Mouse (Mus musculus) T-cell, adult 2 months (primary cell): Measurements from ENCODE around the gene Comp.

Experiments
- DNase-seq: peaks from one replicate; pipeline ENCODE4 v3.0.0; 2022; ENCODE audit warnings: low spot score

Comp gene

DNA sequence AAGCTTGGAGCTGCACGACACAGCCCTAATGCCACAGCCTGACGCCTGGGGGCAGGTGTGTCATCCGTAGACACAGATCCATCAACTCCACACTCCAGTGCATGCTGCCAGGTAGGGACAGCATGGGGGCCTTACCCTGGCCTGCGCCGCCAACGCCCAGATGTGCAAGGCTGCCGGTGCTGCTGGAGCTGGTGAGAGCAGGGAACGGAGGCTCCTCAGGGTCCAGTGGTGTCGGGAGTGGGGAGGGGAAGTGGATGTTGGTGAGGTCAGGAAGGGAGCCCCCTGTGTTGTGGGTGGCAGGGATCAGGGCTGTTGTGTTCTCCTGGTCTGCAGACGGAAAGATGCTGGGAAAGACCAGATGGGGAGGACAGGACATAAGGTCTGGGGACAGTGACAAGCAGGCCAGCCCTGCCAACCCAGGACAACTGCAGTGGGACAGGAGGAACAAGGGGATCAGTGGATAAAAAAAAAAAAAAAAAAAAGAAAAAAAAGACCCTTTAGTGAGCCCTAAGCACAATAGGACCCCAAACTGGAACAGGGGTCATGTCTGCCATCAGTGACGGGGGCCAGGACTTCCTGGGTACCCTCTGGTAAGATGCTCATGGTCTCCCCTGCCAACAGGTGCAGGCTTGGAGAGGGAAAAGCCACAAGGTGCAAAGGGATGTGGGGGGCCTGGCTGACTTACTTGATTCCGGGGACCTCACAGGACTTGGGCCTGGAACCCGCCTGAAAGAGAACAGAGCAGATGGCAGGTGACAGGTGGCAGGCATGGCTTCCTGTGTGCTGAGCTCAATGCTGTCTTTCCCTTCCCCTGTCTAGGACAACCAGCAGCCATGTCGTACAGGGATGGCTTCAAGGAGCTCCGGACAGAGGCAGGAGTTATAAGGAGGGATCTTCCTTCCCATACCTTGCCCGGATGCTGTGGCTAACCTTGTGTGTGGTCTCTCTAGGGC lies 24.5 kb downstream of the Comp start:
- no peak for DNase-seq

DNA sequence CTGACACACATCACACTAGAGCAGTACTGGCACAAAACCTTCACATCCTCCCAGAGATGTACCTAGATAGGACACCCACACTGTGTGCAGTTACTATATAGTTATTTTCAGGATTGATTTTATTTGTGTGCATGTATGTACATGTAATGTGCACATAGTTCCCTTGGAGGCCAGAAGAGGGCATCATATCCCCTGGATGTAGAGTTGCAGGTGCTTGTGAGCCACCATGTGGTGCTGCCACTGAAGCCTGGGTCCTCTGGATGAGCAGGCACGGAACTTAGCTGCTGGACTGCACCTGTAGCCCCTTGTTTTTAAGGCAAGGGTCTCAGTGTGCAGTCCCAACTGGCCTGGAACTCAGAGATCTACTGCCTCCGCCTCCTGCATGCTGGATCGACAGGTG lies 30.9 kb downstream of the Comp start:
- DNase-seq = no peak

DNA sequence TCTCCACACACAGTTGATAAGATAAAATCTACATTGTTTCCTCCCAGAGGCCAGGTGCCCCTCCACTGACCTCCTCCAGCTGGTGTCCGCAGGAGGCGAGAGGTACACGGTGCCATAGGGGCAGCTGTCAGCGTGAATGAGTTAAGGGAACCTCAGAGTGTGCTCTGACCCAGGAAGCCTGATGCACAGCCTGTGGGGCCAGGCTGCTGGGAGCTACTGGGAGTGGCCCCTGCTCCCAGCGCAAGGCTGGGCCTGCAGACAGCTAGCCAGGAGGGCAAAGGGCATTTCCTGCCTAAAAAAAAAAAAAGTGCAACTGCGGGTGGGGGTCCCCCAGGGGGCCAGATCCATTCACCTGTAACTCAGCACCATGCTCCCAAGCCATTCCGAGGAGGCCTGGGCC lies 31.8 kb downstream of the Comp start:
- DNase-seq = no peak

DNA sequence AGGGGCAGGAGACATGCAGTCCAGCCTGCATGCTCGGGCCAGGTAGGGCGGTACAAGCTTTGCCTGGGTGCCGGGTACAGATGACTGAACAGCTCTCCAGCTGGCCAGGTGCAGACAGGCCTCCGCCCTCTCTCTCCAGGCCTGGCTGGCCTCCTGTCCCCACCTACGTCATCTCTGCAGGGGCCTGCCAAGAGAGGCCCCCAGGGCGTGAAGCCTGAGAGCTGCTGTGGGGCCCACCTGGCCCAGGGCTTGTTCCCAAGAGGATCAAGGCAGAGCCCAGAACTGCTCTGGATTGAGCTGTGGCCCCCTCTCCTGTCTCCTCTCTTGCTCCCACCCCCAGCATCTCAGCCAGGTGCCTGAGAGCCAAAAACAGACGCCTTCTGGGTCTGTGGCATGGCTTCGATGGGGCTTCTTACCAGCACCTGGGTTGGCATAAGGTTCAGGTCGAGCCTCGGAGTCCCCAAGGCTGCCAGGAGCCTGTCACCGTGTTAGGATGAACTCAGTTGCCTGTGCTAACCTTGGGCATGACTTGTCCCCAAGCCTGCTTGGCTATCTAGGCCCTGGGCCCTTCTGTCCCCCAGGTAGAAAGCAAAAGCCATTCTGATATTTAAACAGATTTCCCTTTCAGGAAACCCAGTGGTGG lies 33.2 kb downstream of the Comp start:
- no peak for DNase-seq

DNA sequence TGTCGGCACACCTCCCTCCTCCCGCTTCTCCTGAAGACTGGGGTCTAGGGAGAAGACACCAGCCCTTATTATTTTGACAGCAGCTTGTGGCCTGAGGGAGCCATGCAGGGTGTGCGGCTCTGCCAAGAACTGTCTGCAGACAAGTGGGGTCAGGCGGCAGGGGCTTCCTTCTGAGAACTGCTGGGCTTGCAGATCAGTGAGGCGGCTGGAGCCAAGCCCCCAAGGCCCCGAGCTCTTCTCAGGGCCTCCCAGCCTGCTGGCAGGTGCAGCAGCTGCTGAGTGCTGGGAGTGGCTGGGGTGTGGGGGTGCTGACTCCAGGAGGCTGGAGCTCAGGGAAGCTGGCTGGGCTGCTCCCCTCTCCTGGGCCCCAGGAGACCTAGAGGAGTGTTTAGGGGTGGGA lies 34.9 kb downstream of the Comp start:
- DNase-seq = no peak

DNA sequence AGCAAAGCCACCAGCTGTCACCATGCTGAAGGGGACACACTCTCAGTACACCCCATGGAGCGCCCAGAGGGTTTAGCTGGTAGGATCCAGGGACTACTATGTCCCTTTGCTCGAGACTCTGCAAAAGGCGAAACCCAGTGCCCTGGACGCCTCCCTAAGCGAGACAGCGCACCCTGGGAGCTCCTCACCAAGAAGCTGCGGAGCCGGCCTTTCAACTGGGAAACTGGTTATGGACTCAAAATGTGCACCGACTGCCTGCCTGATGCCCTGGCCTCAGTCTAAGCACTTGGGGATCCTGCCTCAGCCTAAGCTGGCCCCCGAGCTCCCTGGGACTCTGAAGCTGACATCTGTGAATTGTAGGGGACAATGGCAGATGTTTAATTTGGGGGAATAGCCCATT lies 35.7 kb downstream of the Comp start:
- DNase-seq = no peak

DNA sequence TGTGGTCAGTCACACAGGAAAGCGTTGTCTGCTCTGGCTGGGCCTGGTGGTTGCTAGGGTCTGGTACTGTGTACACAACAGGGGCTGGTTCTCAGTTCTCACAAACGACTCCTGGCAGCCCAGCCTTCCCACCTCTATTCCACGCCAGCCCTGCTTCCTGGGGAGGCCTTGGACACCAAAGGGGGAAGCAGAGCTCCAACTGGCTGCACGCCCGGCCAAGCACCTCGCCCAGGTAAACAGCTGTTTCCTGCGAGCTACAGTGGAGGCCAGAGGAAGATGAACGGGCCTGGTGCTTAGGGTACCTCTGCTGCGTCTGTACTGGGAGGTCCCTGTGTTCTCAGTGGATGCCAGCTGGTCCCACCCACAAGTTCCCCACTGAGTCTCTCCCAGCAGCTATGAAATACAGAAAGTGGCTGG lies 36.1 kb downstream of the Comp start:
- no peak for DNase-seq

DNA sequence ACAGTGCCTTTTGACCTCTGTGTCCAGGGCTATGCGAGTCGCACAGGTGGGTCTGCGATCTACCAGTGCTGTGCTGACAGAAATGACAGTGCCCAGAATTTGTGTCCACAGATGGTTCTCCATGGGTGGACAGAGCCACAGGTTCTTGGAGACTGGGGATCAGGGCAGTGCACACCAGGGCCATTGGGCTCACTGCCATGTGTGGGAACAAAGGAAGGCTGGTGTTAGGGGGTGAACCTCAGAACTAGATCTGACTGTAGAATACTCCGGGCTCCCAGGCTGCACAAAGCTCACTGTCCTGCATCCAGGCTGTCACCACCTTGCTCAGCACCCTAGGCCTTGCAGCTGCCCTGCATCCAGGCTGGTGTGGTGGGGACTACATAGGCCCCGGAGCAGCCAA lies 36.9 kb downstream of the Comp start:
- no peak for DNase-seq

DNA sequence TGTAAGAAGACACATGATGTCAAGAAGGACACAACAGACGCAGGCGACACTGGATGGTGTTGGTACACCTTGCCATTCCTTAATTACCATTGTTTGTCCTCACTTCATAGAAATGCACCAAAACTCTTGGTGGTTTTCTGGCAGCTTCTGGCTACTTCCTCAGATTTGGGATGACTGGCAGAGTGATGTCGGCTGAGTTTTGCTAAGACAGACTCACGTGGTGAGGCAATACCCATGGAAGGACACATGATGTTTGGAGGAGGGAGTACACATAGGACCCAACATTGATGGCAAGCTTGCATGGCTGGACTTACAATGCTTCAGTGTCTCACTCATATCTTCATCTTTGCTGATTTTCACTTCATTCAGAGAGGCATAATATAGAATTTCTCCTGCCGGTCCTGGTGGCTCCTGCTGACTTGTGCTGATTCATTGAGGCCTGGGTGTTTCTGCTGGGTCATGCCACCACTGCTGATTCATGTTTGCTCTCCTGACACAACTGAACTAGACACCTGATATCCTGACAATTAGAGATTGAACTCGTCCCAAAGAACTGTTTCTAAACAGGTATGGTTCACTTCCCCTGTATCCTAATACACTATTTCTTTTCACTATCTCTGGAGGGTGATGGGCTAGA lies 41.1 kb downstream of the Comp start:
- no peak for DNase-seq

DNA sequence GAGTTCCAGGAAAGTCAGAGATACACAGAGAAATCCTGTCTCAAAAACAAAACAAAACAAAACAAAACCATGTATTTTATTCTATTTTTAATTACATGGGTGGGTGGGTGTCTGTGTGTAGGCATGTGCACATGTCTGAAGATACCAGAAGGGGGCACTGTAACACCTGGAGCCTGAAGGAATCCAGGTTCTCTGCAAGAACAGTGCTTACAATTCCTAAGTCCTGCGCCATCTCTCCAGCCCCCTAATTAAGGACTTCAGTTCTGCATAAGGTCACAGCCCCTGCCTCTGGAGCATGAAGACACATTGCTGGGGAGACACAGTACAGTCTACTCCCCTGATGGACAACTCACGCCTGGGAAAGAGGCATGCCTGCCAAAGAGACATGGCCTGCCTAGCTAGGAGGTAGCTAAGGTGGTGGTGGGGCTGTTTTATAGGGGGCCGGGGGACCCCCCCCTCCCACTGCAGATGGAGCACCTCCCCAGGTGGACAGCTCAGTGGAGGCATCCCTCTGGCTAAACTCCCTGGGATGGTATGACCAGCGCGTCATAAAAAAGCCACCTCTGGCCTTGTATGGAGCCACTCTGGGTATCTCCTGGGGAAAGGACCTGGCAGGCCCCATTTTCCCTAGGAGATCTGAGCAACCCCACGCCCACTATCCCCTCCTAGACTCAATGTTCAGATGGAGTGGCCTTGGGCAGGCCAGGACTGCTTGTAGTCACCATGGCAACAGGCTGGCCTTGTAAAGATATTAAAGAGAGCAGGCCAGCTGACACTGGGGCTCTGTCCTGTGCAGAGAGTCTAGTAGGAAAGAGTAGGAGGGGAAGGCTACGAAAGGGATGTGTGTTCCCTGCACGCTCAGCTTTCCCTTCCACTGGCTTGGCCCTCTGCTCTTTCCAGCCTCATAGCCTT lies 42.4 kb downstream of the Comp start:
- peak; percentile 14 for DNase-seq

DNA sequence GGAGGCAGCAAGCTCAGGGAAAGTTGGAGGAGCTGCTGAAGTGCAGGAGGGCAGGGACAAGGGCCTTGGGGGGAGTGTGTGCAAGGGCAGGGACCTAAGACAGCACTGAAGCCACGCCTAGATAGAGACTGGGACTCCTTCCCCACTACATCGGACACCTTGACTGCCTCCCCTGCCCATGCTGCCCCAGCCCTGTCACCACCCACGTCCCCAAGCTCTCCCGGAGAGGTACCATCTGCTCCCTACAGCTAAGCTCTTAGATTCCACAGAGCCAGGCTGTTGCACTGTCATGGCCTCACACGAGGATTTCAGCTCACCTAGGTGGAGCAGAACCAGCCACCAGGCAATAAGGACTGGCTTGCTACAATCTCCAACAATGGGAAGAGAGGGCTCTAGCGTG lies 43.6 kb downstream of the Comp start:
- no peak for DNase-seq

DNA sequence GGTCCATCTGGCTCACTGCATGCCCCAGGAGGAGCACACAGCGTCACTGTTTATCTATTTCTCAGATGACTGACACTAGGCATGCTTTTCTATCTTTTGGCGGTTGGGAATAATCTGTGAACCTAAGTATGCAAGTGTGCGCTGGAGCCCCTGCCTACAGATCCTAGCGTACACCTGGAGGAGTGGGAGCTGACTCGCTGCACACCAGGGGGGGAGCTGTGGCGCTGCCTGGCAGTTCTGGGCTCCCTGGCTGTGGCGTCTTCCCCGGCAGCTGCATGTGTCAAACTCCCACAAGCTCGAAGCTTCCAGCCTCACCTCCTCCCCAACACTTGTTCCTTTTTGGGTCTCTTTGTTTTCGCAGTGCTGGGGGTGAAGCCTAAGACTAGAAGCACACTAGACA lies 44.6 kb downstream of the Comp start:
- DNase-seq = no peak

DNA sequence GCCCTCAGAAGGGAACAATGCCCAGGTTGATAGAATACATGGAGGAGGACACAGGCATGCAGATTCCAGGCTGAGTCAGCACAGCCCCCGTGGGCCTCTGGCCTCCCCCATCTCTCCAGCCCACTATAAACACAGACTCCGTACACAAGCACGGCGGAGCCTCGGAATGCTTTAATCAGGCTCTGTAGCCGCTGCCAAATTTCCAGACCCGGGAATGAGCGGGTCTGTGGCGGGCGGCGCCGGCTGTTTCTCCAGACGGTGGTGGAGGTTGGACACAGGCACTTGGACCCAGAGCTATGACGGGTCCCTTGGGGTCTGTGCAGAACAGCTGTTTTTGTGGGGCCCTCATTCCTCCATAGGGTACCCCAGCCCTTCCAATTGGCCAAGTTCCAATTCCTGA lies 45.6 kb downstream of the Comp start:
- no peak for DNase-seq

DNA sequence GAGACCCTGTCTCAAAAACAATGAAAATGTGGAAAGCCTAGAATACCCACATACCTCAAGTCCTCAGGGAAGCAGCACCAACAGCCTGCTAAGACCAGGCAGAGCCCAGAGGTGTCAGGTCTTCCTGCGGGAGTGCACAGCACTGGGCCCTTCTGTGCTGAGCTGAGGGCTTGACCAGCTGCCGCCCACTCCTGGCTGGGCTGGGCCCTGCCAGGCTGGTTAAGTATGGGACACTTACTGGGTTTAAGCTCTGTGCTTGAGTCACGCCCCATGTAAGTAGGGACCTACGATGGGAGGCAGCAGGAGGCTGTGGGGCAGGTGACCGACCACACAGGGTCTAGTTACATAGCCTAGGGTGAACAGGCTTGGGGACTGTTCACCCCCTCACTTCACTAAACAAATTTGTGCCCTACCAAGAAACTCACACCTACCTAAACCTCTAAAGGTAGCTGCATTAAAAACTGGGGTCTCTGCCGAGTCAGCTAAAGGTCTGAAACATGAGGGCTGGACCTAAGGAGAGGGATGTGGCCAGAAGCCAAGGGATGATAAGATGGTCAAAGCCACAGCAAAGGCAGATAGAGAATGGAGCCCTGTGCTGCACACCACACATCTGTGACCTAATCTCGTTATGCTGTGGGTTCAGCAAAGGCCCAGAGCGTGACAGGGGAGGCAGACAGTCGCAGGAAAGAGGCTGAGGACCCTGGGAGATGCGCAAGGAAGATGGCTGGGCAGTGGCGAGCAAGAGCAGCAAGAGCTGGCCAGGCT lies 46.7 kb downstream of the Comp start:
- DNase-seq = no peak

DNA sequence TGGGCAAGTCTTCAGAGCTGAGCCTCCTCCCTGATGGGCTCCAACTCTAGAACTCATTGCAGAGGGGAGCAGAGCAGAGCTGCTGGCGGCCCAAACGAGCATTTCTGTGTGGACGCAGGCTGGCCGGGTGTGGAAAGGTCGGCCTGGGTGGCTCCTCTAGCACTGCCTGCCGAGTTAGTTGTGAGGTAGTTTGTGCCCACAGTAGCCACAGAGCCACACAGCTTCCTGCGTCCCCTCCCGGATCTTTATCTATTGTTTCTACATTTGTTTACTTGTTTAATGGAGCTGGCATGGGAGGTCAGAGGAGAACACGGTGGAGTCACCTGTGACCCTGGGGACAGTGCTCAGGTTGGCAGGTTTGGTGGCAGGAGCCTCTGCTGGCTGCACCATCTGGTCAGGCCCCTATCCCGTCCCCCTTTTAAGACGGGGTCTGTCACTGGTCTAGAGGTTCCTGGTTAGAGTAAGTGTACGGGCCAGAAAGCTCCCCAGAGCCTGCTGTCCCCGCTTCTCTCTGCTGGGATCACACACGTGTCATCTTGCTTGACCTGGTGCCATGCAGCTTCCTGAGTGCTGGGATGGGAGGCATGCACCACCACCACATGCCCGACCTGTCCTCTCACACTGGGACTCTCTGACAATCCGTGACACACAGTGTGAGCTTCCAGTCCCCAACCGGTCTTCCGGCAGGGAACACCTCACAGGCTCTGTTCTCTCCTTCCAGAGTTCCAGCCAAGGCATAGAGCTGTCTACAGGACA lies 48.2 kb downstream of the Comp start:
- no peak for DNase-seq

DNA sequence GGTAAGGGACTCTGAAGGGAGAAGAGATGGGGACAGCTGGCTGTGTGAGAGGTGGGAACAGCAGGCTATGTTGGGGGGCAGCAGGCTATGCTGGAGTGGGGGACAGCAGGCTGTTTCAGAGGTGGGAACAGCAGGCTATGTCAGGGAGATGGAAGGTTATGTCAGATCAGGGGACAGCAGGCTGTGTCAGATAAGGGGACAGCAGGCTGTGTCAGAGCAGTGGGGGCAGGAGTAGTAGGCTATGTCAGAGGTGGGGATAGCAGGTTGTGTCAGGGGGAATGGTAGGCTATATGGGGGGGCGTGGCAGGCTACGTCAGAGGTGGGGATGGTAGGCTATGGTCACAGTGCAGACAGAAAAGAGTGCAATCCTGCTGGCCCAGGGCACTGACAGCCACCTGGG lies 49.4 kb downstream of the Comp start:
- DNase-seq = no peak

DNA sequence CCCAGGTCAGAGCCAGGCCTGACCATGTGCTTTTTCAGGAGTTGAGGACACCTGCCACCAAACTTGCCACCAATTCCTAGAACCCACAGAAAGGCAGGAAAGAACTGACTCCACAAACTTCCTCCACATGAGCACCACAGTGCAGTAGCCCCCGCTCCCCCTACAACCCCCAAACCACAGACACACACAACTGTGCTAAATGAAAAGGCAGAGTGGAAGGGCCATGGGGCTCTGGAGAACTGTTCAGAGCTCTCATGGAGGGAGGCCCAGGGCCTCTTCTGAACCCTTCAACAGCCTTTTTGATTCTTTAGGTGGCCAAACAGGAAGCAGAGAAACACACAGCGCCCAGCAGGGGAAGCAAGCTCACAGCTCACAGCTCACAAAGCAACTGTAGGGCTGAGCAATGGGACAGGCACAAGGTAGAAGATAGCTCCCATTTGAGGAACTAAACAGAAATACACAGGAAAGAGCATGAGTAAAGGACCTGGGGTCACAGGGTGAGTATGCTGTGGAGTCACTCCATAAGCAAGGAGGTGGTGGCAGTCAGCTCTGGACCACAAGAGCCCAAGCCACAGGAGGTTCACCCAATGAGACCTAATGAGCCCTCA lies 53.0 kb downstream of the Comp start:
- peak; percentile 13 for DNase-seq

DNA sequence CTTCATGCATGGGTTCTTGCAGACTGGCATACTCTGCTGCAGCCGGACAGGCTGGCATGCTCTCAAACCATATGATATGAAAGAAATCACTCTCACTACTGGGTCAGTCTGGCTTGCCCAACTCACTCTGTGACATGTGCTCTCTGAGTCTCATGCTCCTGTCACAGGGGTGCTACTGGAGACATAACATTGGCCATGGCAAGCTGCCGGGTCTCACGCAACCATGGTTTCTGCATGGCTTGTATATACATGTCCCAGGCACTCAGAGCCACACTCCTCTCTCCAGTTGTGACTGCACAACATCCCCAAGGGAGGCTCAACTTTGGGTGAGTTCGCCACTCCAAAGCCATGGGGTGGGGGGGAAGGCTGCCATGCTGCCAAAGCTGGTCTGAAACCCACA lies 57.9 kb downstream of the Comp start:
- no peak for DNase-seq
